Mouse (Mus musculus): ENCODE measurements at regions not wholly inside any gene's neighbourhood (a gene's known extent, or its start where the extent isn't known, plus 50 kb on each side); places are given as distances from the start of the nearest gene placed in this dataset.
A peak's percentile ranks its signal among the peaks of the same experiment; 100 is the strongest.

DNA sequence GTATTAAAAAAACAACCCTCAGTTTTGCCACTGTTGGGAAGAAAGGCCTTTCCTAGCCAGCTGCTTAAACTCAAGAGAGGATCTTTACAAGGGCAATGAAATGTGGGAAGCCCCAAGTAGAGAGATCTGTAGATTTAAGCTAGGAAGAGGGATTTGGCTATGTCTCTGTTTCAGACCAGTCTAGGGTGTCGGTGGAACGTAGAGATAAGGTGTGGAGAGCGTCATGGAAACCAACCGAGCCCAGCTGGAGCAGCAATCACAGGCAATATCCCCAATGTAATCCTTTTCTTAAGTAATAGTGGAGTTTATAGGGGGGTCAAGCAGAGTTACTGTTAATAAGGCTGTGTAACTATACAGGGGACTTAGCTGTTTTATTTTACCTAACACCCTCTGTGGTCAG is 204.6 kb upstream of the Mme start:
- no peak for DNase-seq (ENCODE audit: inconsistent ontology term)

DNA sequence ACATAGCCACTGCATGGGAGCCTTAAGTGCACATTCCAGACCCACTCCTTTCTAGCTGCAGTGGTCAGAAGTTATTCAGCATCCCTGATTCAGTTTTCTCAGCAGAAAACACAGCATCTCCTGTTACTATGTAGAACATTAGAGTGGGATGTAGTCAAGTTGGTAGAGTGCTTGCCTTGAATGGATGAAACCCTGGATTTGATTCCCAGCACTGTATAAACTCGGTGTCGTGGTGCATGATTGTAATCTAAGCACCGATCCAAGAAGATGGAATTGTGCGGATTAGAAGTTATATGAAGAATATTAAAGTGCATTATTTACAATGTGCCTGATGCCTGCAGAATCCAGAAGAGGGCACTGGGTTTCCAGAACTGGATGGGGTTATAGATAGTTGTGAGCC is 170.6 kb upstream of the Mme start:
- no peak for DNase-seq (ENCODE audit: inconsistent ontology term)

DNA sequence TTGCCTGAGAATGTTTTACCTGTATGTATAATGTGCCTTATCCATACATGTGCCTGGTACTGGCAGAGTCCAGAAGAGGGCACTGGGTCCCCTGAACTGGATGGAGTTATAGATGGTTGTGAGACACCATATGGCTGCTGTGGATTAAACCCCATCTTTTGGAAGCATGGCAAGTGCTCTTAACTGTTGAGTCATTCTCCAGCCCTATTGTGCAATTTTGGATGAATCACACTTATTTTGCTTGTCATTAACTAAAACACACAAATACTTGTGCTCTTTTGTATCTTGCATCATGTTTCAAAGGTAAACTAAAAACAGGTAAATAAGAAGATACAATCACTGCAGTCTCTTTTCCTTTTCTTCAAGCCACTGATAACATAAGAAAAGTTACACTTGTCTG is 168.3 kb upstream of the Mme start:
- DNase-seq (ENCODE audit: inconsistent ontology term) = peak; percentile 43

DNA sequence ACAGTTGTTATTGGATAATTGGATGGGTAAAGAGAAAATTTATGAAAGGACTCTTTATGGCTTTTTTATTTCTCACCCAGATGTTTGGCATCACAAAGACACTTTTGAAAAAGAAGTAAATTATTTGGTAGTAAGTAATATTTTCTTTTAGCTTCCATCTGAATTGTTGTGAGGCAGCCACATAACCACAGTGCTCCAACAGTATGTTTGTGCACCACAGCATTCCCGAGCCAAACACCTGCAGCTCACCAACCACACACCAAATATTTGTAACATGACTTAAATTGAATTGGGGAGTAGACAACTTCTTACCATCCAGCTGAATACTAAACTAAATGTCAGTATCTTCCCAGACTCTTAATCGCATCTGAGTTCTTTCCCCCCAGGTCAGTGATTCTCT is 163.2 kb upstream of the Mme start:
- DNase-seq (ENCODE audit: inconsistent ontology term) = peak; percentile 67

DNA sequence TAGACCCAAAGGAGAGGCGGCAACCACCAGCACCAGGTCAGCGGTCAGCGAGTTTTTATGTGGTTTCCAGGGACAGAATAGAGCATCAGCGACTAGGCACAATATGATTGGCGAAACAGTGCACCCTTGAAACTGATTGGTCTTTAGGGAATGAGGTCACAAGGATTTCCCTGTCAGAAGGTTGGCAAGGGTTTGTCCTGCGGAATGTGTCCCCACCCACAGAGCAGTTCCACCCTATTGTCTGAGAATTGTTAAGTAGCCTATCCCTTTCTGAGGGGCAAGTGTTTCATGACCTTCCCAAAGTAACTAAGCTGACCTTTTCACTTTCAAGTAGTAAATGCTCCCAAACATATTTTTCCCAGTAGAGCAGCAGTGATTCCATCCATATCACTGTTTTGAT is 159.2 kb upstream of the Mme start:
- DNase-seq (ENCODE audit: inconsistent ontology term) = no peak

DNA sequence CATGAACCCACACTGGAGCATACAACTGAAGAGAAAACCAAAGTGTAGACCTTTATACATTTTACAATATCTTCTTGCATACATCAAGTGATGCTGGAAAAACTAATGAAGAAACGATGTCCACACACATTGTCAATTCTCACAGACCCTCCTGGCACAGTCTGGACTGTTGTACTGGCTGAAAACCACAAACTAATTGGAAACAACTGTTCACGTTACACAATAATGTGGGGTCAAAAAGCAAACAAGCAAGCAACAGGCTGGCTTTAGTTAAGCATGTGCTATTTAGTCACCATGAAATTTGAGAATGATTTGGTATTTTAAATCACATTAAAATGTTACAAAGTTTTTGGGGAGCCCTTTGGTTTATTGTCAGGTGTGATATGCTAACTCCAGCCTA is 155.9 kb upstream of the Mme start:
- no peak for DNase-seq (ENCODE audit: inconsistent ontology term)

DNA sequence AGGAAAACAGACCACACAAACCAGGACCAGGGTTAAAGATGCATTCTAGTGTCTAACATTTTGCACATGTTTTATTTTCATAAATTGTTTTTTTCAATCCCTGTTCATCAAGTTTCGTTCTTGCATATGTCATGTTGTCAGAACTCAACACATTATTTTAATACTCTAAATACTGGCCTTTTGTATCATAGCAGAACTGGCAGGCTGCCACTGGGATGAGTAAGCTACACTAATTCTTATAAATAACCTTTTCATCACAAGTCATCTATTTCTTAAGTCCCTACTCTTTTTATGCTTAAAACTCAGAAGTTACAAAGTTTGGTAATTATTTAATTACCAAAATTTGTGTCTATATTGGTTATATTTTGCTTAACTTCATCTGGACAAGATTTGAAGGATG is 148.4 kb upstream of the Mme start:
- DNase-seq (ENCODE audit: inconsistent ontology term) = no peak

DNA sequence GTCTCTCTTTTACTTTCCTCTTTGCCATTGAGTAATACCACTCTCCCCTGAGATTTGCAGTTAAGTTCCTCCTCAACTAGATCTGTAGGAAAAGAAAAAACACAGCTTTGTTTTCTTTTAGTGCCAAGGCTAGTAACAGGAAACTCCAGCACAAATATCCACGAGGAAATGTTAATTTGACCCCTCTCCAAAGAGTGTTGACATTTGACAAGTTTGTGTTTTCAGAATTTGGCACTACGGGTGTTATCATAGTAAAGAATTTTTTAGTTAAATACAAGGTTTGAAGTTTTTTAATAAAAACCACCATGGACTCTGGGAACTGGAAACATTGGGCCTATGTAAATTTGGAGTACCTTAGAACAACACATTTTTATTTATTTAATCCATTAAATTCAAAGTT is 126.1 kb upstream of the Mme start:
- no peak for DNase-seq (ENCODE audit: inconsistent ontology term)

DNA sequence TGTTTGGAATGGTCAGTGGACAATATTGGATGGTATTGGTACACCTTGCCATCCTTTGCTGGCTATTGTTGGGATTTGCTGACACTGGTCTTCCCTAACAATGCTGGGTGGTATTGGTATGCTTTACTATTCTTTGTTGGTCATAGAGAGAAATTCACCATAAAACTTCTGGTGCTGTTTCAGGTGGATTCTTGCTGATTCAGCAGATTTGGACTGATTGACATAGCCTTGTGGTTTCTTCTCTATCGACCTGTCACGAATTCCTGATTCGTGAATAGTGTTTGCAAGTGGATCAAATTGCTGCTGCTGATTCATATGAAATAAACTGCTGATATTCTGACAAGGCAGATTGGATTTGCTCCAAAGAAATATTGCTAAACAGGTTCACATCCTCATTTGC is 109.5 kb upstream of the Mme start:
- no peak for DNase-seq (ENCODE audit: inconsistent ontology term)

DNA sequence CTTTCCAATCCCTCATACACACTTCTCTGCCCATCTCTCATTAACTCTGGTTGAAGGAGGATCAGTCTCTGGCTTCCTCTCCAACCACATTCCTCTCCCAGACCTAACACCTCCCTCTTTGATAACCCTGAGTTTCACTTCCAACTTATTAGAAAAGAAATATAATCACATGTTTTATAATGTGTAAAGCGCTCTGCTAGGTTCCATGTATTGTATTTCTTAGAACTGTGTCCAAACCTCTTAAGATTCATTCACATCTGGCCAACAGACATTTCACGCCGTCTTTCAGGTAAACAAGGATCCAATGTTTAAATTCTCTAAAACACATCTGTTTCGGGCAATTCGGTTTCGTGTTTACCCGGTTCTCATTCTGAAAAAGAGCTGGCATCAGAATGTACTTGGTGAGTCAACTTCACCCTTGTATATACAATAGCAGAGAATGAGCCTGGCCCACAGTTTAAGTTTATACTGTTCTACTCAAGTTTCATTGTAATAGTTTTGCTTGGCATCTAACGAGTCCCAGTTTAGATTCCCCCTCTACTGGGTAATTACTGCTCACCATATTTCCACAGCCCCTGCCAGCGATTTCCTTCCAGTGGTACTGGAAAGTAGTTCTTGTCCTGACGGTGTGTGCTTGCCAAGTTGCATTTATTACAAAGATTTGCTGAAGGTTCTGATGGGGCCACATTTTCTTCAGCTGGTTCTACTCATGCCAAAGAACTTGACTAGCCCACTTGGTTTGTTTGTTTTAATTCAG is 103.8 kb upstream of the Mme start:
- DNase-seq (ENCODE audit: inconsistent ontology term) = peak; percentile 21

DNA sequence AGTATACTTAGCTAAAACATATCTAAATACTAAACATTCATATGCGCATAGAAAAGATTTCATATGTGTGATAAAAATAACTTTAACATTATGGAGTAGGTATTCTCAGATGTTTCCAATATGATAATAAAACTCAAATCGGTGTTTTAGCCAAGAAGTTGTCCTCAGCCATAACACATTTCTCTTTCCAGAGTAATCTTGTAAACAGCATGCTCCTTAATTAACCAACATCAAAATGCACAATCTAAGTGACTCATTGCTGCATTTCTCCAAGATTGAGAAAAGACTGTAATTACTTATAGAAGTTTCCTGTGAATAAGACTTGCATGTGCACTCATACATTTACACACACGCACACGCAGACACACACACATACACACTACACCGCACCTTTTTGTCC is 95.1 kb upstream of the Mme start:
- DNase-seq (ENCODE audit: inconsistent ontology term) = no peak

DNA sequence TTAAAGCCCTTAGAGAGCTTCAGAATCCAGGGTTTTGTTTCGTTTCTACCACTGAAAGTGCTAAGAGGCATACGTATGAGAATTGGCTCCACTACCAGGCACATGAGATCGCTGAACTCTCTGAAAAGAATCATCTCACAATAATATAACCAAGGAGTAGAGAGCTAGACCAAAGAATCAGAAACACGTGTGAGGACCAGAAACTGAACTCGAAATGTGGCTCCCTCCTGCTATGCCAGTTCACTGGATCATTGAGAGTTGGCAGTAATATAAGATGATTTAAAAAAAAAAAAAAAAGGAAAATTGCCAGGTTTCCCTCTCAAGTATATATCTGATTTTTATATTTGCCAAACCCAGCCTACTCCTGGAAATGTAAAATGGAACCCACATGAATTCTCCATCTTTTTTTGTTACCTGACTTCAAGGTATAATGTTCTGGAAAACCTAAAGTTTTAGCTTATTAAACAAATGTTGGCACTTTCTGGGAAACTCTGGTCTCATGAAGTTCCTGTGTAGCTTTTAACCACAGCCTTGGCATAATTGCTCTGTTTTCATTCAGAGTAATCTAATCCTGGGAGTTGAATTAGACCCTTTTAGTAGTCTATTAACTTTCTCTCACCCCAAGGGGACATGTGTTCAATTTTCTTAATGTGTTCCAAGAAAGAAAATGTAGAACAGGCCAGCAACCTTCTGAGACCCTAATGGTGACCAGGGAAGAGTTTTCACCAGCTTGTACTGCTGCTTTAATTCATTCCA is 58.7 kb upstream of the Mme start:
- no peak for DNase-seq (ENCODE audit: inconsistent ontology term)

DNA sequence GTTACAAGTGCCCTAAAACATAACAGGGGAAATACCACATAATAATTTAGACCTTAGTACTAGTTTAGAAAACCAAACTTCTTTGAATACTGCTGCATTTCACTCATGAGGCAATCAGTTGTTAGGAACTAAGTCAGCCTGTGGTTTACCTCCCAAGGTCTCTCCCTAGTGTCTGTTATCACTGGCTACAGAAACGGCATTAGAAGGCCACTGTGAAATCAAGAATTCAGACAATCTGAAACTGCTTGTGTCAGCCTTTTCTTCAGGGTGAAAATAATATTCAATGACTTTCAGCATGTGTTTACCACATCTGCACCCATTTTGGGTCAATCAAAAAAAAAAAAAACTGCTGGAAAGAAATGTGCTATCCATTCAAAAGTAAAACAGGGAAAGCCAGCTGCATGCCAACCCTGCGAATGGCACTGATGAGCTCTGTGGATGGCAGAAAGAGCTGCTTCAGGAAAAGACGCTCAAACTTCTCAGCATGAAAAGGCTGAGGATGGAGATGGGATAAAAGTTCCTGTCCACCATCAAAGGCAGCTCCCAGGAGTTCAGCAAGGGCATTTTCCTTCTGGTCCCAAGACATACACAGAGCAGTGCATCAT is 53.4 kb upstream of the Mme start:
- no peak for DNase-seq (ENCODE audit: inconsistent ontology term)

Measured in Muller cell, postnatal 12 days (primary cell).